Mouse (Mus musculus) midbrain, embryonic 11.5 days (tissue): Measurements from ENCODE around the gene Rbms3. TPM values are rescaled to one million over a fixed set of nuclear protein-coding genes. Genes with fewer than 3 reads are reported as not detected.

ENCODE experiments used
- ATAC-seq: fragments of 200-750 bp; cut with Nextera tagmentation; 2 replicates; pipeline ENCODE4 v1.8.0; 2017; ENCODE audit warnings: moderate TSS enrichment, moderate library complexity; ENCODE audit not compliant: low FRiP score
- DNase-seq: peaks from one replicate; pipeline ENCODE4 v3.0.0; 2015; ENCODE audit warnings: low spot score; ENCODE audit errors: missing footprints
- H3K27ac ChIP-seq: fragments of 300-500 bp; sonication (generic); 2 replicates; pipeline ENCODE4 v1.5.1; 2014; ENCODE audit warnings: low read depth, low read length
- H3K27me3 ChIP-seq: fragments of 300-500 bp; sonication (generic); 2 replicates; pipeline ENCODE4 v1.6.1; 2014; ENCODE audit warnings: mild to moderate bottlenecking, low read length, moderate library complexity, mixed read lengths; ENCODE audit not compliant: control insufficient read depth, insufficient read depth
- H3K36me3 ChIP-seq: fragments of 300-500 bp; sonication (generic); 2 replicates; pipeline ENCODE4 v1.6.1; 2014; ENCODE audit warnings: mild to moderate bottlenecking, low read length, moderate library complexity, mixed read lengths; ENCODE audit not compliant: control insufficient read depth, insufficient read depth
- H3K4me1 ChIP-seq: fragments of 300-500 bp; sonication (generic); 2 replicates; pipeline ENCODE4 v1.6.1; 2014; ENCODE audit warnings: low read length; ENCODE audit not compliant: control insufficient read depth, insufficient read depth
- H3K4me2 ChIP-seq: fragments of 300-500 bp; sonication (generic); 2 replicates; pipeline ENCODE4 v1.6.1; 2014; ENCODE audit warnings: mild to moderate bottlenecking, moderate library complexity
- H3K4me3 ChIP-seq: fragments of 300-500 bp; sonication (generic); 2 replicates; pipeline ENCODE4 v1.5.1; 2014; ENCODE audit warnings: low read depth, low read length
- H3K9ac ChIP-seq: fragments of 300-500 bp; sonication (generic); 2 replicates; pipeline ENCODE4 v1.6.1; 2014; ENCODE audit warnings: low read length
- H3K9me3 ChIP-seq: fragments of 300-500 bp; sonication (generic); 2 replicates; pipeline ENCODE4 v1.6.1; 2016; ENCODE audit warnings: low read length; ENCODE audit not compliant: control insufficient read depth
- WGBS: fragments of 180-500 bp; shearing (Covaris S2); extraction: QIAGEN DNeasy Blood & Tissue Kit; methylation state at CpG from one replicate; pipeline ENCODE4 v1.1.7; 2014; 5-methylcytosine and 5-hydroxymethylcytosine counted together
- polyA plus RNA-seq: library from polyadenylated mRNA; unstranded; fragments of >200 nt; fragmentation: Nextera tagmentation; extraction: Ambion mirVana; gene quantifications from 2 replicates; pipeline ENCODE4 v1.2.1, GENCODE M21; 2014

The Rbms3 gene
- polyA plus RNA-seq, 1 experiment from 2014 or later, result 13.6 TPM

GRCm38 (mm10) chr9:117330681-117331080 is 299.0 kb downstream of the Rbms3 start:
- Histone ChIP-seq H3K4me2 (no peak overlapping the region), H3K36me3 (no peaks in the 10 kb centered on the region), H3K9ac (no peak overlapping the region), H3K9me3 (no peaks in the 10 kb centered on the region), H3K4me1 (no peaks in the 10 kb centered on the region), H3K27ac (no peak overlapping the region), H3K27me3 (no peaks in the 10 kb centered on the region), H3K4me3 (no peak overlapping the region)
- WGBS, result 90% methylated on average over 5 of the region's 5 CpGs
- no peak for DNase-seq
- no peak for ATAC-seq

- Histone ChIP-seq H3K27ac (no peak overlapping the region), H3K9ac (no peak overlapping the region), H3K4me3 (no peak overlapping the region), H3K9me3 (no peaks in the 10 kb centered on the region), H3K4me1 (no peaks in the 10 kb centered on the region), H3K36me3 (no peaks in the 10 kb centered on the region), H3K27me3 (no peaks in the 10 kb centered on the region), H3K4me2 (no peak overlapping the region)
- DNase-seq, result no peak
- 78% methylated on average over 3 of the region's 3 CpGs for WGBS
- no peak for ATAC-seq
These were observed 310.4 kb downstream of the Rbms3 start for GRCm38 (mm10) chr9:117319271-117319670.

GRCm38 (mm10) chr9:117318461-117318860 is 311.3 kb downstream of the Rbms3 start:
- ATAC-seq, result no peak

GRCm38 (mm10) chr9:117317251-117317650 is 312.5 kb downstream of the Rbms3 start:
- Histone ChIP-seq H3K4me3 (no peak overlapping the region), H3K9me3 (no peaks in the 10 kb centered on the region), H3K36me3 (no peaks in the 10 kb centered on the region), H3K4me1 (no peaks in the 10 kb centered on the region), H3K4me2 (no peak overlapping the region), H3K27me3 (no peaks in the 10 kb centered on the region), H3K27ac (no peak overlapping the region), H3K9ac (no peak overlapping the region)
- WGBS, result 96% methylated on average over 7 of the region's 7 CpGs
- no peak for ATAC-seq
- DNase-seq, result no peak

More at GRCm38 (mm10) chr9:117318461-117318860, 311.3 kb downstream of the Rbms3 start:
- Histone ChIP-seq H3K9me3 (no peaks in the 10 kb centered on the region), H3K4me2 (no peak overlapping the region), H3K4me3 (no peak overlapping the region), H3K4me1 (no peaks in the 10 kb centered on the region), H3K27ac (no peak overlapping the region), H3K27me3 (no peaks in the 10 kb centered on the region), H3K36me3 (no peaks in the 10 kb centered on the region), H3K9ac (no peak overlapping the region)
- no peak for DNase-seq
- WGBS, result 80% methylated on average over 4 of the region's 4 CpGs

- no peak overlapping the region for H3K9ac ChIP-seq
- H3K4me2 ChIP-seq, result no peak overlapping the region
- no peaks in the 10 kb centered on the region; the same call in 1 of the 2 replicates for H3K9me3 ChIP-seq
- no peaks in the 10 kb centered on the region for H3K4me1 ChIP-seq
- ATAC-seq, result no peak
- WGBS, result 86% methylated on average over 11 of the region's 11 CpGs
- H3K4me3 ChIP-seq, result no peak overlapping the region
- no peak overlapping the region for H3K27ac ChIP-seq
- no peaks in the 10 kb centered on the region for H3K27me3 ChIP-seq
- DNase-seq, result no peak
- no peaks in the 10 kb centered on the region for H3K36me3 ChIP-seq
These were observed 316.1 kb downstream of the Rbms3 start for GRCm38 (mm10) chr9:117313642-117314041.

- Histone ChIP-seq H3K4me3 (no peak overlapping the region), H3K27ac (no peak overlapping the region), H3K4me2 (no peak overlapping the region), H3K36me3 (no peaks in the 10 kb centered on the region), H3K27me3 (no peaks in the 10 kb centered on the region), H3K9ac (no peak overlapping the region), H3K4me1 (no peaks in the 10 kb centered on the region), H3K9me3 (no peaks in the 10 kb centered on the region; the same call in 1 of the 2 replicates)
- DNase-seq (no peak), ATAC-seq (no peak)
These were observed 319.9 kb downstream of the Rbms3 start for GRCm38 (mm10) chr9:117309809-117310208.

- DNase-seq (no peak), ATAC-seq (no peak)
- Histone ChIP-seq H3K4me3 (no peak overlapping the region), H3K4me1 (peaks cover 6% of the 10 kb centered on the region; the same call in 1 of the 2 replicates), H3K4me2 (no peak overlapping the region), H3K36me3 (no peaks in the 10 kb centered on the region), H3K27me3 (no peaks in the 10 kb centered on the region; the same call in 1 of the 2 replicates), H3K9me3 (no peaks in the 10 kb centered on the region), H3K27ac (no peak overlapping the region), H3K9ac (no peak overlapping the region)
- 79% methylated on average over 7 of the region's 7 CpGs for WGBS
These were observed 330.7 kb downstream of the Rbms3 start for GRCm38 (mm10) chr9:117298991-117299390.

- no peak overlapping the region for H3K9ac ChIP-seq
- WGBS, result 23% methylated on average over 15 of the region's 15 CpGs
- DNase-seq, result no peak
- no peaks in the 10 kb centered on the region for H3K9me3 ChIP-seq
- no peak overlapping the region for H3K4me3 ChIP-seq
- no peaks in the 10 kb centered on the region; the same call in 1 of the 2 replicates for H3K27me3 ChIP-seq
- no peak overlapping the region for H3K27ac ChIP-seq
- ATAC-seq, result no peak
- no peaks in the 10 kb centered on the region for H3K36me3 ChIP-seq
- no peak overlapping the region for H3K4me2 ChIP-seq
- peaks cover 6% of the 10 kb centered on the region; the same call in 1 of the 2 replicates for H3K4me1 ChIP-seq
These were observed 331.8 kb downstream of the Rbms3 start for GRCm38 (mm10) chr9:117297662-117298531.

GRCm38 (mm10) chr9:117291066-117291850 is 338.5 kb downstream of the Rbms3 start:
- Histone ChIP-seq H3K36me3 (no peaks in the 10 kb centered on the region), H3K4me3 (no peak overlapping the region), H3K4me2 (no peak overlapping the region), H3K27ac (no peak overlapping the region), H3K9me3 (no peaks in the 10 kb centered on the region), H3K4me1 (no peaks in the 10 kb centered on the region), H3K27me3 (no peaks in the 10 kb centered on the region; the same call in 1 of the 2 replicates), H3K9ac (no peak overlapping the region)
- ATAC-seq, result no peak
- peak; percentile 72 for DNase-seq
- 76% methylated on average over 15 of the region's 15 CpGs for WGBS
